Mouse (Mus musculus): ENCODE measurements around the gene Smarcd3. TPM values are rescaled to one million over a fixed set of nuclear protein-coding genes. Genes with fewer than 3 reads are reported as not detected.
"Not testable (repeated sequence)": the region's sequence is repeated elsewhere in the genome, so short reads cannot be mapped to it uniquely, and the experiment has no call there.

Gene Smarcd3
- polyA plus RNA-seq, 1 experiment from 2014 or later, result 45.9 TPM

DNA sequence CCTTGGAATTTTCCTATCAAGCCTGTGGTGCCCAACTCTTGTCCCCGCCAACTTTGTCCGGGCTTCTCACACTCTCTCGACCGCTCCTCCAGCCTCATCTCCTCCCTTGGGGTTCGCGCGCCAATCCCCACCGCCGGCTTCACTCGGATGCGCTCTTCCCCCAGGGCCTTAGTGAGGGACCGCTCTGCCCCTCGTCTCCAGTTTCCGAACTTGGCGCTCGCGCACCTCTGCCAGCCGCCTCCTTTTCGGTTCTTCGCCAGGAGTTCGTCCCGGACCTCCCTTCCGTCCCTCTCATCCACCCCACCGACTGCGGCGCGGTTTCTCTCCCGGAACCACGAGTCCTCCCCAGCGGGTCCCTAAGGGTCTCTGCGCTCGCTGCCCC is 47.4 kb downstream of the Smarcd3 start:
- Histone ChIP-seq H3K4me1 (replicated peaks; ENCODE audit: control insufficient read depth, insufficient read depth, low read length) (peaks cover 2% of the 10 kb centered on the region; the same call in 1 of the 2 replicates), H3K4me2 (replicated peaks; ENCODE audit: low read depth, low read length) (peak overlapping the region; percentile 76), H3K4me3 (ENCODE audit: low read depth, low read length) (peak overlapping the region; percentile 79), H3K36me3 (ENCODE audit: control insufficient read depth, insufficient read depth, low read length) (peaks cover 10% of the 10 kb centered on the region), H3K9ac (ENCODE audit: low read depth, low read length) (peak overlapping the region; percentile 74), H3K27ac (ENCODE audit: low read depth, low read length) (peak overlapping the region; percentile 67), H3K9me3 (ENCODE audit: control insufficient read depth, low read length) (no peaks in the 10 kb centered on the region), H3K27me3 (ENCODE audit: control insufficient read depth, insufficient read depth, low read length) (no peaks in the 10 kb centered on the region)
- ATAC-seq (ENCODE audit: low FRiP score), result peak; percentile 64
- under 1% methylated on average over 32 of the region's 32 CpGs for WGBS
- no peak for DNase-seq (ENCODE audit: low spot score)

DNA sequence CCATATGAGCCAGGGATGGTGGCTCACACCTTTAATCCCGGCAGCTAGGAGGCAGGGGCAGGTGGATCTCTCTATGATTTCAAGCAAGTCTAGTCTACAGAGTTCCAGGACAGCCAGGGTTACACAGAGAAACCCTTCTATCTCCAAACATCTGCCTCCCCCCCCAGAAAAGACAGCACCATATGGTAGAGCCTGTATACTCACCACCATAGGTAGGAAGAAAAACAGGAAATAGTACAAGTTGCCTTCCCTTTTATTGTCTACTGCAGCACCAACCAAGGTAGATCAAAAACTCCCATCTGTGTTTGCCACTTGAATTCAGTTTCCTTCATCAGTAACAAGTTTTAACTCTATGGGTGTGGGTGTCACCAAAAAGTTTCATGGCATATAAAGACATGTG is 48.3 kb downstream of the Smarcd3 start:
- H3K9ac ChIP-seq (ENCODE audit: low read depth, low read length), result no peak overlapping the region
- H3K27me3 ChIP-seq (ENCODE audit: control insufficient read depth, insufficient read depth, low read length), result no peaks in the 10 kb centered on the region
- H3K36me3 ChIP-seq (ENCODE audit: control insufficient read depth, insufficient read depth, low read length), result peaks cover 11% of the 10 kb centered on the region
- no peak overlapping the region for H3K27ac ChIP-seq (ENCODE audit: low read depth, low read length)
- DNase-seq (ENCODE audit: low spot score) (no peak), ATAC-seq (ENCODE audit: low FRiP score) (no peak)
- peaks cover 2% of the 10 kb centered on the region; the same call in 1 of the 2 replicates for H3K4me1 ChIP-seq (replicated peaks; ENCODE audit: control insufficient read depth, insufficient read depth, low read length)
- peak overlapping the region; percentile 79; the same call in 1 of the 2 replicates for H3K4me3 ChIP-seq (ENCODE audit: low read depth, low read length)
- no peaks in the 10 kb centered on the region for H3K9me3 ChIP-seq (ENCODE audit: control insufficient read depth, low read length)
- H3K4me2 ChIP-seq (replicated peaks; ENCODE audit: low read depth, low read length), result peak overlapping the region; percentile 76; the same call in 1 of the 2 replicates
- 100% methylated on average over 1 of the region's 1 CpGs for WGBS

DNA sequence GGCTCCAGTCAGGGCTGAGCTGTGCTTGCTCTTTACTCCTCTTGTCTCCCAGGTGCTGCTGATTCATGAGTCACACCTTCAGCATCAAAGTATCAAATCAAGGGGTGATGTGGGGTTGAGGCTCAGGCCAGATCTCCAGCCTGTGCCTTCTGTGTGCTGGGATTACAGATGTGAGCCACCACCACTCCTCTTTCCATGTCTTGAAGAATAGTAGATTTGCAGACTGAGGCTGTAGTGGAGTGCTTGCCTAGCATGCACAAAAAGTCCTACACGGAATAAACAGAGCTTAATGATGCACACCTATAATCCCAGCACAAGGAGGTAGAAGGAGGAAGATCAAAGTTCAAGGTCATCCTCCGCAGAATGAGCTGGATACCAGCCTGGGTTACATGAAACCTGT is 67.5 kb downstream of the Smarcd3 start, which contains the start of gene 4931409K22Rik:
4931409K22Rik (minus strand) TSS at position 101 of the 400 bp plus-strand sequence.
- Histone ChIP-seq H3K9me3 (ENCODE audit: control insufficient read depth, low read length) (no peaks in the 10 kb centered on the region), H3K36me3 (ENCODE audit: control insufficient read depth, insufficient read depth, low read length) (no peaks in the 10 kb centered on the region), H3K4me1 (replicated peaks; ENCODE audit: control insufficient read depth, insufficient read depth, low read length) (no peaks in the 10 kb centered on the region), H3K9ac (ENCODE audit: low read depth, low read length) (no peak within 1 kb of the TSS), H3K27me3 (ENCODE audit: control insufficient read depth, insufficient read depth, low read length) (no peaks in the 10 kb centered on the region), H3K4me3 (ENCODE audit: low read depth, low read length) (no peak within 1 kb of the TSS), H3K27ac (ENCODE audit: low read depth, low read length) (no peak within 1 kb of the TSS), H3K4me2 (replicated peaks; ENCODE audit: low read depth, low read length) (no peak within 1 kb of the TSS)
- DNase-seq (ENCODE audit: low spot score) (no peak), ATAC-seq (ENCODE audit: low FRiP score) (no peak)
- whole genome bisulfite sequencing, result 78% methylated on average over 2 of the region's 2 CpGs

DNA sequence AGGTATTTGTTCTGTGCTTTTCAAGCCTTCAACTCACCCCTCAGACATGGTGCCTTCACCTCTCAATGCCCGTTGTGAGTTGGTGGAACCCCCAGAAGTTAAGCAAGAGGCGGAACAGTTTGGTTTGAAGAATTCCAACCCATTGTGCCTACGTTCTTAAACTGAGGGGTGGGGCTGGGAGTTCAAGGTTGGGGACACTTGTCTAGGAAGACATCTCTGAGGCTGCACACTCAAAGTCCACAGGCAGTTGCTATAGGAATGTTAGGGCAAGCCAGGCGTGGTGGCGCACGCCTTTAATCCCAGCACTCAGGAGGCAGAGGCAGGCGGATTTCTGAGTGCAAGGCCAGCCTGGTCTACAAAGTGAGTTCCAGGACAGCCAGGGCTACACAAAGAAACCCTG is 68.9 kb downstream of the Smarcd3 start:
- not testable (repeated sequence) for H3K9ac ChIP-seq (ENCODE audit: low read depth, low read length); H3K27ac ChIP-seq (ENCODE audit: low read depth, low read length); H3K27me3 ChIP-seq (ENCODE audit: control insufficient read depth, insufficient read depth, low read length); H3K9me3 ChIP-seq (ENCODE audit: control insufficient read depth, low read length); H3K4me2 ChIP-seq (replicated peaks; ENCODE audit: low read depth, low read length); H3K36me3 ChIP-seq (ENCODE audit: control insufficient read depth, insufficient read depth, low read length); DNase-seq (ENCODE audit: low spot score); H3K4me1 ChIP-seq (replicated peaks; ENCODE audit: control insufficient read depth, insufficient read depth, low read length); ATAC-seq (ENCODE audit: low FRiP score); H3K4me3 ChIP-seq (ENCODE audit: low read depth, low read length)
- WGBS, result 90% methylated on average over 7 of the region's 7 CpGs

DNA sequence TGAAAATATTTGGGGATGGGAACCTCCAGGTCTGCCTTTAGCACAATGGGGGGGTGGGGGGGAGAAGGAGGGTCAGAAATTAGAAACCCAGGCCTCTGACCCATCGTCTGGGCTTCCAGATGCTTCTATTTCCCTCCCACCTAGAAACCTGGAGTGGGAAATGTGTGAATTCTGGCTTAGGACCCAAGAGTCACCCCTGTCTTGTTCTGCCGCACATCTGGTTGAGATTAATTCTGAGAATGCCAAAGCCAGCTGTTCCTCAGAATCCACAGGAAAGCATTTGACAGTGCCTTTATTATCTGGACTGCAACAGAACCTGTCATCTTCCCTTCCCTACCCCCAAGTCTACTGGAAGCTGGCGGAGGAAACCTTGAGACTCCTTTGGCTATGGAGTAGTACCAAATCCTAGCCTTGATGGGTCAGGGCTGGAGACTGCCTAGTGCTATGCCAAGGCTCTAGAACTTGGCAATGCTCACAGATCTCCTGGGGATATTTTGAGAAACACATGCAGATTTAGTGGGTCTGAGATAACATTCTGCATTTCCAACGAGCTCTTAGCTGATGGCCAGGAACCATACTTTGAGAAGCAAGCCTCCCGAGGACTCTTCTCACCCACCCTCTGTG is 70.5 kb downstream of the Smarcd3 start:
- WGBS, result 78% methylated on average over 5 of the region's 5 CpGs

DNA sequence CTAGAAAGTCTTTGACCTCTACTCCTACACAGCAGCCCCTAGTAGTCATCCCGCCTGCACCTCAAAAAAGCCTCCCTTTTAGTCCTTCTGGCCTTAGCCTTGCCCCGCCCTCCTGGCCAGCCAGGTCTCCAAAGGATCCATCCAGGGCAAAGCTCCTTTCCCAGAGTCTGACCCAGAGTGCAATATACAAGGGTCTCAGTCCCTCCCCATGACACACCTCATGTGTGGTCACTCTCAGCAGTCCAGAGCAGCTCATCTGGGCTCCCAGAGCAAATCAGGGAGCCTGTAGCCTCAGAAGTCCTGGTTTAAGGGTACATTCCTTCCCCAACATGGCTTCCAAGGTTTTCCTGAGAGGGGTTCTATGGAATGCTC is 72.9 kb downstream of the Smarcd3 start:
- Histone ChIP-seq H3K4me1 (replicated peaks; ENCODE audit: control insufficient read depth, insufficient read depth, low read length) (peaks cover 7% of the 10 kb centered on the region), H3K9ac (ENCODE audit: low read depth, low read length) (peak overlapping the region; percentile 15; the same call in 1 of the 2 replicates), H3K27ac (ENCODE audit: low read depth, low read length) (peak overlapping the region; percentile 10; the same call in 1 of the 2 replicates), H3K9me3 (ENCODE audit: control insufficient read depth, low read length) (no peaks in the 10 kb centered on the region), H3K36me3 (ENCODE audit: control insufficient read depth, insufficient read depth, low read length) (no peaks in the 10 kb centered on the region), H3K4me3 (ENCODE audit: low read depth, low read length) (no peak overlapping the region), H3K27me3 (ENCODE audit: control insufficient read depth, insufficient read depth, low read length) (peaks cover 2% of the 10 kb centered on the region; the same call in 1 of the 2 replicates), H3K4me2 (replicated peaks; ENCODE audit: low read depth, low read length) (no peak overlapping the region)
- WGBS, result 40% methylated on average over 2 of the region's 2 CpGs
- no peak for DNase-seq (ENCODE audit: low spot score)
- no peak; the same call in none of the 2 replicates for ATAC-seq (ENCODE audit: low FRiP score)

More for the DNA sequence above, 70.5 kb downstream of the Smarcd3 start:
- Histone ChIP-seq H3K9me3 (ENCODE audit: control insufficient read depth, low read length) (no peaks in the 10 kb centered on the region), H3K36me3 (ENCODE audit: control insufficient read depth, insufficient read depth, low read length) (no peaks in the 10 kb centered on the region), H3K4me3 (ENCODE audit: low read depth, low read length) (no peak overlapping the region), H3K27me3 (ENCODE audit: control insufficient read depth, insufficient read depth, low read length) (peaks cover under 1% of the 10 kb centered on the region; the same call in 1 of the 2 replicates), H3K4me2 (replicated peaks; ENCODE audit: low read depth, low read length) (no peak overlapping the region), H3K4me1 (replicated peaks; ENCODE audit: control insufficient read depth, insufficient read depth, low read length) (peaks cover 7% of the 10 kb centered on the region), H3K9ac (ENCODE audit: low read depth, low read length) (no peak overlapping the region), H3K27ac (ENCODE audit: low read depth, low read length) (no peak overlapping the region)
- DNase-seq (ENCODE audit: low spot score), result no peak
- ATAC-seq (ENCODE audit: low FRiP score), result no peak

DNA sequence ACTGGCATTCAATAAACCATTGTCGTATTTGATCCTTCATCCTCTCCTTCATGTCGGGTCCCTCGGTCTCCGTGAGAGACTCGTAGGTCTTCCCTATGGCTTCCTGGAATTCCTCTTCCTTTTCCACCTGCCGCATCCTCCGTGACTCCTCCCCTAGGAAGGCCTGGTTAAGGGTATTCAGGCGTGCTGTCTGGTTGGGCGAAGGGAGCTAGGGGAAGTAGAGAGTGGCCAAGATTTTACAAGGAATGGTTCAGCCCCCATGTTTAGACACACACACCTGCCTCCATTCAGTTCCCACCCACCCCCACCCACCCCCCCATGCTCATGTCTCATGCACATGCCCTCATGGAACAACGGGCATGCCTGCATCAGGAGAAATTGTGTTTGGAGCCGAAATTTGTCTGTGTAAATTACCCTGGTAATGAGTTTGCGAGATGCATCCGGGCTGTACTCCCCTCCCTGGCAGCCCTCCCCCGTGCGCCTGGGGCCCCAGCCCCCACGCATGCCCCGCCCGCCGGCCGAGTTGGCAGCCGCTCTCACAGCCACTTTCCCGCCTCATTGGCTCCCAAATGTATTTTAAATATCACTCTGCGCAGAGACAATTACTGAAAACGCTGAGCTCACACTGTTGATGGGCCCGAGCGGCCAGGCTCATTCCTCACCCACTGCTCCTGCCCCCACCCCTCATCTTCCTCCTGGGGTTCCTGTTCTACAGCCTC is 73.5 kb downstream of the Smarcd3 start:
- Histone ChIP-seq H3K9ac (ENCODE audit: low read depth, low read length) (peak overlapping the region; percentile 15; the same call in 1 of the 2 replicates), H3K4me3 (ENCODE audit: low read depth, low read length) (no peak overlapping the region), H3K4me2 (replicated peaks; ENCODE audit: low read depth, low read length) (0 out of 2 replicates have a peak overlapping the region, but pooled peaks have one; percentile 21), H3K36me3 (ENCODE audit: control insufficient read depth, insufficient read depth, low read length) (no peaks in the 10 kb centered on the region), H3K4me1 (replicated peaks; ENCODE audit: control insufficient read depth, insufficient read depth, low read length) (peaks cover 7% of the 10 kb centered on the region), H3K27me3 (ENCODE audit: control insufficient read depth, insufficient read depth, low read length) (peaks cover 2% of the 10 kb centered on the region; the same call in 1 of the 2 replicates), H3K9me3 (ENCODE audit: control insufficient read depth, low read length) (no peaks in the 10 kb centered on the region), H3K27ac (ENCODE audit: low read depth, low read length) (peak overlapping the region; percentile 10; the same call in 1 of the 2 replicates)
- peak; percentile 55 for DNase-seq (ENCODE audit: low spot score)
- peak; percentile 77 for ATAC-seq (ENCODE audit: low FRiP score)
- 33% methylated on average over 21 of the region's 26 CpGs for WGBS

DNA sequence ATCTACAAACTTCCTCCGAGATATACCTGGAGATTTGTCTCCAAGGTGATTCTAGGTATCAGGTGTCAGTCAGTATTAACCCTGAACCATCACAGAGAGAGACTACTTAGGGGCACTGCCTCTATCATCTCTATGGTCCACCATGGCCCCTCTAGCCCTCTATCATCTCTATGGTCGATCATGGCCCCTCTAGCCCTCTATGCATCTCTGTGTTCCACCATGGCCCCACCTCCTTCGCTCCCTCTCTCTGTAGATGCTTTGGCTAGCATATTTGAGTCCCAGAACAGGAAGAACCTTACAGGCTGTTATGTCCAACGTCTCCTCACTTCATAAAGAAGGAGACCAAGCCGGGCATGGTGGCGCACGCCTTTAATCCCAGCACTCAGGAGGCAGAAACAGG is 81.6 kb downstream of the Smarcd3 start:
- no peak for DNase-seq (ENCODE audit: low spot score)
- no peaks in the 10 kb centered on the region; the same call in 1 of the 2 replicates for H3K4me1 ChIP-seq (replicated peaks; ENCODE audit: control insufficient read depth, insufficient read depth, low read length)
- no peak overlapping the region for H3K4me3 ChIP-seq (ENCODE audit: low read depth, low read length)
- ATAC-seq (ENCODE audit: low FRiP score), result no peak
- H3K9ac ChIP-seq (ENCODE audit: low read depth, low read length), result no peak overlapping the region
- H3K27me3 ChIP-seq (ENCODE audit: control insufficient read depth, insufficient read depth, low read length), result no peaks in the 10 kb centered on the region
- no peaks in the 10 kb centered on the region for H3K36me3 ChIP-seq (ENCODE audit: control insufficient read depth, insufficient read depth, low read length)
- no peaks in the 10 kb centered on the region for H3K9me3 ChIP-seq (ENCODE audit: control insufficient read depth, low read length)
- no peak overlapping the region for H3K27ac ChIP-seq (ENCODE audit: low read depth, low read length)
- WGBS, result 78% methylated on average over 7 of the region's 7 CpGs
- no peak overlapping the region for H3K4me2 ChIP-seq (replicated peaks; ENCODE audit: low read depth, low read length)
